Mouse (Mus musculus) forebrain, embryonic 13.5 days (tissue): ENCODE results near the gene Cmpk1. TPM values are rescaled to one million over a fixed set of nuclear protein-coding genes. Genes with fewer than 3 reads are reported as not detected.
A peak's percentile ranks its signal among the peaks of the same experiment; 100 is the strongest.

Source experiments
- ATAC-seq: fragments of 200-750 bp; cut with Nextera tagmentation; 2 replicates; pipeline ENCODE4 v1.8.0; 2017
- H3K27ac ChIP-seq: fragments of 300-500 bp; sonication (generic); 2 replicates; pipeline ENCODE4 v1.5.1; 2015; ENCODE audit warnings: inconsistent platforms, mild to moderate bottlenecking, moderate library complexity
- H3K27me3 ChIP-seq: fragments of 300-500 bp; sonication (generic); 2 replicates; pipeline ENCODE4 v1.6.1; 2015; ENCODE audit warnings: mild to moderate bottlenecking, inconsistent platforms
- H3K36me3 ChIP-seq: fragments of 300-500 bp; sonication (generic); 2 replicates; pipeline ENCODE4 v1.6.1; 2015; ENCODE audit warnings: mild to moderate bottlenecking, inconsistent platforms; ENCODE audit not compliant: poor library complexity, severe bottlenecking
- H3K4me1 ChIP-seq: fragments of 300-500 bp; sonication (generic); 2 replicates; pipeline ENCODE4 v1.6.1; 2015; ENCODE audit warnings: inconsistent platforms
- H3K4me2 ChIP-seq: fragments of 300-500 bp; sonication (generic); 2 replicates; pipeline ENCODE4 v1.6.1; 2015; ENCODE audit warnings: inconsistent platforms, mild to moderate bottlenecking, moderate library complexity
- H3K4me3 ChIP-seq: fragments of 300-500 bp; sonication (generic); 2 replicates; pipeline ENCODE4 v1.5.1; 2015; ENCODE audit warnings: mild to moderate bottlenecking, inconsistent platforms
- H3K9ac ChIP-seq: fragments of 300-500 bp; sonication (generic); 2 replicates; pipeline ENCODE4 v1.6.1; 2015; ENCODE audit warnings: mild to moderate bottlenecking, inconsistent platforms
- H3K9me3 ChIP-seq: fragments of 300-500 bp; sonication (generic); replicated peaks from 2 replicates; pipeline ENCODE4 v1.6.1; 2016; ENCODE audit warnings: inconsistent platforms
- WGBS: fragments of 180-500 bp; shearing (Covaris S2); methylation state at CpG from one replicate; pipeline ENCODE4 v1.1.7; 2015; 5-methylcytosine and 5-hydroxymethylcytosine counted together
- polyA plus RNA-seq: library from polyadenylated mRNA; unstranded; fragments of >200 nt; fragmentation: Nextera tagmentation; extraction: Ambion mirVana; gene quantifications from 2 replicates; pipeline ENCODE4 v1.2.1, GENCODE M21; 2015

Cmpk1 gene
- polyA plus RNA-seq: 119 and 133 TPM in 2 replicates

GRCm38 (mm10) chr4:114986591-114987432 is at the start of gene Cmpk1:
Cmpk1 (minus strand) TSS chr4:114987241.
- Histone ChIP-seq H3K36me3 (no peaks in the 10 kb centered on the region), H3K9me3 (no peaks in the 10 kb centered on the region), H3K27ac (peak within 1 kb of the TSS; percentile 100), H3K27me3 (no peaks in the 10 kb centered on the region), H3K9ac (peak within 1 kb of the TSS; percentile 87), H3K4me1 (peaks cover 25% of the 10 kb centered on the region), H3K4me3 (peak within 1 kb of the TSS; percentile 78), H3K4me2 (peak within 1 kb of the TSS; percentile 80)
- WGBS: under 1% methylated on average over 83 of the region's 93 CpGs
- peak; percentile 97 for ATAC-seq

DNA sequence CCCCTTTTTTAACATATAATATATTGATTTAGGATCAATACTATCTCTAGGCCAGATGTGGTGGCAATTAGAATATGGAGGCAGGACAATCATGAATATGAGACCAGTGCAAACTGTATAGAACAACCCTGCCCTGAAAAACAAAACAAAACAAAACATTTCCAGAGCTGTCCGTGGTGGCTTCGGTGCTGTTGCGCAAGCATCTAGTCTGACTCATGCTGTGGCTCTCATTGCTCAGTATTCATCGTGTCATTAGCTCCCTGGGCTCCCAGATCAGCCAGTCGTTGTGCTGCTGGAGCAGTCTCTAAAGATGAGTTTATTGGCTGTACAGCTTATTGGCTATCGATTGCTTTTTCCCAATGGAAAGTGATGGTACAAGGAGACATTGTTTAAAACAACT is 48.0 kb upstream of the Cmpk1 start:
- Histone ChIP-seq H3K4me1 (no peaks in the 10 kb centered on the region), H3K4me2 (no peak overlapping the region), H3K9ac (no peak overlapping the region), H3K27me3 (no peaks in the 10 kb centered on the region), H3K27ac (no peak overlapping the region), H3K9me3 (no peaks in the 10 kb centered on the region), H3K36me3 (peaks cover 52% of the 10 kb centered on the region), H3K4me3 (no peak overlapping the region)
- WGBS: 83% methylated on average over 6 of the region's 6 CpGs
- no peak for ATAC-seq

- H3K27ac ChIP-seq: no peak overlapping the region
- no peak overlapping the region for H3K4me3 ChIP-seq
- H3K4me2 ChIP-seq: no peak overlapping the region
- no peaks in the 10 kb centered on the region for H3K27me3 ChIP-seq
- no peak for ATAC-seq
- no peaks in the 10 kb centered on the region for H3K9me3 ChIP-seq
- peaks cover 66% of the 10 kb centered on the region for H3K36me3 ChIP-seq
- no peaks in the 10 kb centered on the region for H3K4me1 ChIP-seq
- no peak overlapping the region for H3K9ac ChIP-seq
- WGBS: 93% methylated on average over 3 of the region's 3 CpGs
Measured at GRCm38 (mm10) chr4:115019997-115020396, 33.0 kb upstream of the Cmpk1 start.

DNA sequence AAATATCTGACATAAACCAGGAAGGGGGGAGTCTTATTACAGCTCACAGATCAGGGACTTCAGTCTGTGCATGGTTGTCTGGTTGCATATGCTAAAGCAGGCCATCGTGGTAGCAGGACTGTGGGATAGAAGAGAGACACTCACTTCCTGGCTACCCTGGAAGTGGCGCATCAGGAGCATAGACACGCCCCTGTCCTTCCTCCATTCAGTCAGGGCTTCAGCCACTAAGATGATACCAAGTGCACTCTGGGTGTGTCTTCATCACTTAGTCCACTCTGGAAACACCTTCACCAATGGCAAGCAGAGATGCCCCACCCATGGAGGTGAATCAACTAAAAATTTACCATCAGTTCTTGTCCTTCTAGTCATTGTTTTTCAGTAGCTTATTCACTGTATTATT is 27.2 kb upstream of the Cmpk1 start:
- Histone ChIP-seq H3K4me1 (no peaks in the 10 kb centered on the region), H3K27me3 (no peaks in the 10 kb centered on the region), H3K9me3 (no peaks in the 10 kb centered on the region), H3K36me3 (peaks cover 55% of the 10 kb centered on the region), H3K4me2 (no peak overlapping the region), H3K27ac (no peak overlapping the region), H3K4me3 (no peak overlapping the region), H3K9ac (no peak overlapping the region)
- 94% methylated on average over 3 of the region's 3 CpGs for WGBS
- ATAC-seq: no peak

DNA sequence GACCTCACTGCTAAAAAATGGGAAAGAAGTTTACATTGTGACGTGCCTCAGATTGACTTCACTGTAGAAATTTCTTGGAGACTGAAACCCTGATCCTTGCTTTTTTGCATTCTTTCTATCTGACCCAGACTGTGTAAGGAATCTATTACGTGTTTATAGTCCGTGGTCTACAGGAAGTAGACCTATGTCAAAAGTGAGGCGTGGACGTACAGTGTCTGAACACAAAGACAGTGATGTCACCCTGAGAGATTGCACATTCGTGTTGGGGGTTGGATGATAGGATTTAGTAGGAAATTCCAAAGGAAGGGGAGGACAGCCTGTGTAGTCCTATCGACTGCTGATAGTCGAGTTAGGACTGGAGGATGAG is 13.4 kb upstream of the Cmpk1 start:
- H3K27ac ChIP-seq: no peak overlapping the region
- H3K4me3 ChIP-seq: peak overlapping the region; percentile 66
- H3K4me1 ChIP-seq: peaks cover 21% of the 10 kb centered on the region
- ATAC-seq: peak; percentile 16
- H3K9ac ChIP-seq: peak overlapping the region; percentile 75
- 2% methylated on average over 8 of the region's 8 CpGs for WGBS
- H3K4me2 ChIP-seq: peak overlapping the region; percentile 60
- H3K9me3 ChIP-seq: no peaks in the 10 kb centered on the region
- H3K36me3 ChIP-seq: peaks cover 12% of the 10 kb centered on the region
- no peaks in the 10 kb centered on the region for H3K27me3 ChIP-seq

DNA sequence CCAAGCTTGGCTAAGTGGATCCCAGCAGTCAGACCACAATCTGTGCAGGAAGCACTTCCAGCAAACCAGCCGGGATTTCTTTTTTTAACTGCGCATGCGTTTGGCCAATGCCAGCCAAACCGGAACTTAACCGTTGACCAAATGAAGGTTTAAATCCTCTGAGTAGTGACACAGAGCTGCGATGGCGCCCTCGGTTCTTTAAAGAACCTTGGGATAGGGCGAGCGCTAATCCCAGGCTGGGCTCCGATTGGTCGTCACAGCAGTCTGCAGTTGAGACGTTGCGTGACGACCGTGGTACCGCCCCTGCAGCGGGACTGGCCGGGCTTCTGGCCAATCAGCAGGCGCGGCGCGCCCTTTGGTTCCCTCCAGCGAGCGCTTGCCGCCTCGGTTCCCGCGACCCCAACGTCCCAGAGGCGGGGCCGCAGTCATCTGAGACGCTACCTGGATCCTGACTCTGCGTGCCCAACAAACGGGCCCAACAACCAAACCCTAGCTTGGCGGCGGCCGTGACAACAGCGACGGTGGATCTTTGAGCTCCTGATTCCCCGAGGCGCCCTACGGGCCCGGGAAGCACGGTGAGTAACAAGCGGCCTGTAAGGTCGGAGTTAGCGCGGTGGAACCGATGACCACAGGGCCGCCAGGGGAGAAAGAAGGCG is 12.9 kb upstream of the Cmpk1 start, which contains the start of gene Stil:
Gene Stil, plus strand, starts transcription at position 387 of the 656 bp plus-strand sequence.
- Histone ChIP-seq H3K9me3 (no peaks in the 10 kb centered on the region), H3K4me3 (peak within 1 kb of the TSS; percentile 66), H3K27ac (peak within 1 kb of the TSS; percentile 93), H3K27me3 (no peaks in the 10 kb centered on the region), H3K9ac (peak within 1 kb of the TSS; percentile 75), H3K4me1 (peaks cover 21% of the 10 kb centered on the region), H3K4me2 (peak within 1 kb of the TSS; percentile 60), H3K36me3 (peaks cover 7% of the 10 kb centered on the region)
- peak; percentile 100 for ATAC-seq
- WGBS: under 1% methylated on average over 52 of the region's 52 CpGs

DNA sequence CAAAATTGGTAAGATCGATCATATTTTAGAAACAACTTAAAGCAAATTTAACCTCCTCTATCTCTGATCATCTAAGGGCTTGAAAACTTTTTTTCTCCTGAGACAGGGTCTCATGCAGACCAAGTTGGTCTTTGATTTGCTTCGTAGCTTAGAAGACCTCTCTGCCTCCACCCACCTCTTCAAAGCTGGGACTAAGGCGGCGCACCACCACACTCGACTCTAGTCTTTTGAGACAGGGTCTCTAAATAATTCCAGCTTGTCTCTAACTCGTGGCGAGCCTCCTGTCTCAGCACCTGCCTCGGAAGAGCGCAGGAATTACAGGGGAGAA is 12.4 kb upstream of the Cmpk1 start:
- H3K36me3 ChIP-seq: peaks cover 5% of the 10 kb centered on the region; the same call in 1 of the 2 replicates
- H3K27ac ChIP-seq: peak overlapping the region; percentile 93
- no peak for ATAC-seq
- no peaks in the 10 kb centered on the region for H3K9me3 ChIP-seq
- H3K4me1 ChIP-seq: peaks cover 21% of the 10 kb centered on the region
- 9% methylated on average over 9 of the region's 9 CpGs for WGBS
- 0 out of 2 replicates have a peak, but pooled peaks cover 2% of the 10 kb centered on the region for H3K27me3 ChIP-seq
- H3K4me3 ChIP-seq: peak overlapping the region; percentile 66
- peak overlapping the region; percentile 63 for H3K9ac ChIP-seq
- H3K4me2 ChIP-seq: peak overlapping the region; percentile 60

DNA sequence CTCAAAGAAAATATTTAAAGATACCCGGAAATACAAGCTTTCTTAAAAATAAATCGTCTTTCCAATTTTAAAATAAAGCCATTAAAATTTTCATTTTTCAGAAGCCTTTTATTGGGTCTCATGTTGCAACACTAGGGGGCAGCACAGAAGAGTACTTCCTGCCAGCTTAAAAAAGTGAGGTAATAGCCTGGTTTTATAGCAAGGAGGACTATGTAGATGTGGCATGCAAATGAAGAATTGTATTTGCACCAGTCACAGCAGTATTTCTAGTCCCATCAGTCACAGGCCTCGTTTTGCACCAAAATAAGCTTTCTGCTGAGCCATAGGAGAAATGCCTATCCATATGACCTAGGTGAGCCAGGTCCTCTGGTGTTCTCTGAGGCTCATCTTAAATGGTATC is 10.0 kb upstream of the Cmpk1 start:
- WGBS: 54% methylated on average over 3 of the region's 3 CpGs
- no peak overlapping the region for H3K27ac ChIP-seq
- H3K4me1 ChIP-seq: peaks cover 18% of the 10 kb centered on the region
- H3K4me3 ChIP-seq: no peak overlapping the region
- no peak for ATAC-seq
- no peaks in the 10 kb centered on the region for H3K9me3 ChIP-seq
- no peak overlapping the region for H3K4me2 ChIP-seq
- H3K27me3 ChIP-seq: 0 out of 2 replicates have a peak, but pooled peaks cover 5% of the 10 kb centered on the region
- H3K36me3 ChIP-seq: no peaks in the 10 kb centered on the region
- no peak overlapping the region for H3K9ac ChIP-seq

DNA sequence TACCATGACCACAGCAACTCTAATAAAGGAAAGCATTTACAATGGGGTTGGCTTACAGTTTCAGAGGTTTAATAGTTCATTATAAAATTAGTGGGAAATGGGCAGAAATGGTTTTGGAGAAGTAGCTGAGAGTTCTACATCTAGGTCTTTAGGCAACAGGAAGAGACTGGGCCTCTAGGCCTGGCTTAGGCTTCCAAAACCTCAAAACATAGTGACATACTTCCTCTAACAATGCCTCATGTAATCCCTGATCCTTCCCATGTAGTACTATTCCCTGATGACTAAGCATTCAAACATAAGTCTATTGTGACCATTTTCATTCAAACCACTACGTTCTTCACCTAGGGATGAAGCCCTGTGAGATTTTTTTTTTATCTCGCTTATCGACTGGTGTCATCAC is 7.2 kb upstream of the Cmpk1 start:
- Histone ChIP-seq H3K4me1 (no peaks in the 10 kb centered on the region), H3K27me3 (0 out of 2 replicates have a peak, but pooled peaks cover 5% of the 10 kb centered on the region), H3K4me3 (no peak overlapping the region), H3K9ac (no peak overlapping the region), H3K4me2 (no peak overlapping the region), H3K36me3 (no peaks in the 10 kb centered on the region), H3K27ac (no peak overlapping the region), H3K9me3 (no peaks in the 10 kb centered on the region)
- no peak for ATAC-seq
- 89% methylated on average over 3 of the region's 3 CpGs for WGBS

GRCm38 (mm10) chr4:114986211-114986590 is 840 bp downstream of the Cmpk1 start:
- Histone ChIP-seq H3K9me3 (no peaks in the 10 kb centered on the region), H3K4me2 (peak overlapping the region; percentile 80), H3K9ac (peak overlapping the region; percentile 87), H3K27me3 (no peaks in the 10 kb centered on the region), H3K4me1 (peaks cover 25% of the 10 kb centered on the region), H3K36me3 (no peaks in the 10 kb centered on the region), H3K4me3 (peak overlapping the region; percentile 78), H3K27ac (peak overlapping the region; percentile 100)
- WGBS: under 1% methylated on average over 8 of the region's 8 CpGs
- peak; percentile 54 for ATAC-seq

GRCm38 (mm10) chr4:114983020-114983419 is 4.0 kb downstream of the Cmpk1 start:
- H3K4me2 ChIP-seq: no peak overlapping the region
- H3K4me3 ChIP-seq: no peak overlapping the region
- H3K27ac ChIP-seq: no peak overlapping the region
- no peak for ATAC-seq
- H3K36me3 ChIP-seq: no peaks in the 10 kb centered on the region
- H3K4me1 ChIP-seq: peaks cover 25% of the 10 kb centered on the region
- no peaks in the 10 kb centered on the region for H3K9me3 ChIP-seq
- no peaks in the 10 kb centered on the region for H3K27me3 ChIP-seq
- 93% methylated on average over 1 of the region's 1 CpGs for whole genome bisulfite sequencing
- no peak overlapping the region for H3K9ac ChIP-seq

DNA sequence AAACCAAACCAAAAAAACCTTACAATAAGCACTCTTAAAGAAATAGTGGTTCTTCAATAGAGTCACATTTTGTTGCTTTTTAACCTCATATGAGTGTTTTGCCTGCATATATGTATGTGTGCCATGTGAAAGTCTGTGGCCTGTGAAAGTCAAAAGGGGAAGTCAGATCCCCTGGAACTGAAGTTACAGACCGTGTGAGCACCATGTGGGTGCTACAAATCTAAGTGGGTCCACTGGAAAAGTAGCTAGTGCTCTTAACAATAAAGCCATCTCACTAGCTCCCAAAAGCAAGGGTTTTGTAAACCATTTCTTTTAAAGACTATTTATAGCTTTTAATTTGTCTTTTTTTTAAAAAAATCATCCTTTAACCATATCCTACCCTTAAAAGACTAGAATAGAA is 4.4 kb downstream of the Cmpk1 start:
- ATAC-seq: no peak

More for the DNA sequence above, 4.4 kb downstream of the Cmpk1 start:
- Histone ChIP-seq H3K4me1 (peaks cover 22% of the 10 kb centered on the region), H3K9ac (no peak overlapping the region), H3K4me3 (no peak overlapping the region), H3K36me3 (no peaks in the 10 kb centered on the region), H3K27me3 (no peaks in the 10 kb centered on the region), H3K9me3 (no peaks in the 10 kb centered on the region), H3K4me2 (no peak overlapping the region), H3K27ac (no peak overlapping the region)
- WGBS: 85% methylated on average over 1 of the region's 1 CpGs
